Mouse (Mus musculus) hindbrain, embryonic 15.5 days (tissue): Measurements from ENCODE around the gene Acadvl. TPM values are rescaled to one million over a fixed set of nuclear protein-coding genes. Genes with fewer than 3 reads are reported as not detected.

Source experiments
- ATAC-seq: fragments of 200-750 bp; cut with Nextera tagmentation; 2 replicates; pipeline ENCODE4 v1.8.0; 2017; ENCODE audit warnings: low read depth, moderate number of reproducible peaks, moderate TSS enrichment; ENCODE audit not compliant: low FRiP score
- H3K27ac ChIP-seq: fragments of 300-500 bp; sonication (generic); replicated peaks from 2 replicates; pipeline ENCODE4 v1.5.1; 2015; ENCODE audit warnings: mild to moderate bottlenecking, inconsistent platforms
- H3K27me3 ChIP-seq: fragments of 300-500 bp; sonication (generic); 2 replicates; pipeline ENCODE4 v1.6.1; 2015; ENCODE audit warnings: control low read depth, inconsistent platforms
- H3K36me3 ChIP-seq: fragments of 300-500 bp; sonication (generic); 2 replicates; pipeline ENCODE4 v1.6.1; 2015; ENCODE audit warnings: control low read depth, inconsistent platforms
- H3K4me1 ChIP-seq: fragments of 300-500 bp; sonication (generic); replicated peaks from 2 replicates; pipeline ENCODE4 v1.6.1; 2015; ENCODE audit warnings: control low read depth, inconsistent platforms
- H3K4me2 ChIP-seq: fragments of 300-500 bp; sonication (generic); 2 replicates; pipeline ENCODE4 v1.6.1; 2015; ENCODE audit warnings: moderate library complexity, mild to moderate bottlenecking, inconsistent platforms
- H3K4me3 ChIP-seq: fragments of 300-500 bp; sonication (generic); 2 replicates; pipeline ENCODE4 v1.5.1; 2015; ENCODE audit warnings: mild to moderate bottlenecking, inconsistent platforms
- H3K9ac ChIP-seq: fragments of 300-500 bp; sonication (generic); 2 replicates; pipeline ENCODE4 v1.6.1; 2015; ENCODE audit warnings: inconsistent platforms
- H3K9me3 ChIP-seq: fragments of 300-500 bp; sonication (generic); 2 replicates; pipeline ENCODE4 v1.6.1; 2016; ENCODE audit warnings: control low read depth, inconsistent platforms
- WGBS: fragments of 180-500 bp; shearing (Covaris S2); methylation state at CpG from one replicate; pipeline ENCODE4 v1.1.7; 2015; 5-methylcytosine and 5-hydroxymethylcytosine counted together
- polyA plus RNA-seq: library from polyadenylated mRNA; unstranded; fragments of >200 nt; fragmentation: Nextera tagmentation; extraction: Ambion mirVana; gene quantifications from 2 replicates; pipeline ENCODE4 v1.2.1, GENCODE M21; 2015

Acadvl gene
- polyA plus RNA-seq, 1 experiment from 2014 or later, result 58.0 TPM

DNA sequence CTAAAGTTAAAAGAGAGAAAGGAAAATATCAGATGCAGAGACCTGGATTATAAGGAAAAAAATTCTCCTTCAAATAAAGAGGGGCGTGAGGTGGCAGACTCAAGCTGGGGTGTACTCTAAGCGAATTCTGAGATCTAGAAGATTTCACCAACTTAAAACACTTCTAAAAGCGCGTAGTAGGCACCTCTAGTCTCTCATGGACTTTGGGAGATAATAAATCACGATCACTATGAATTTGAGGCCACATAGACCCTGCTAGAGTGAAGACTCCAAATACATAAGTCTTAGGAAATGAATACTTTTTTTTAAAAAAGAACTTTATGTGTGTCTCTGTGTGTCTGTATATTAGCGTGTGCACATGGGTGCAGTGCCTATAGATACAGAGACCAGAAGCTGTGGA lies 466 bp upstream of the Acadvl start:
- no peak for ATAC-seq
- Histone ChIP-seq H3K36me3 (peaks cover 25% of the 10 kb centered on the region), H3K4me1 (peaks cover 50% of the 10 kb centered on the region), H3K27ac (no peak overlapping the region), H3K4me2 (peak overlapping the region; percentile 74), H3K4me3 (peak overlapping the region; percentile 61), H3K9me3 (no peaks in the 10 kb centered on the region), H3K27me3 (no peaks in the 10 kb centered on the region), H3K9ac (no peak overlapping the region; the same call in 1 of the 2 replicates)
- 69% methylated on average over 6 of the region's 6 CpGs for WGBS

DNA sequence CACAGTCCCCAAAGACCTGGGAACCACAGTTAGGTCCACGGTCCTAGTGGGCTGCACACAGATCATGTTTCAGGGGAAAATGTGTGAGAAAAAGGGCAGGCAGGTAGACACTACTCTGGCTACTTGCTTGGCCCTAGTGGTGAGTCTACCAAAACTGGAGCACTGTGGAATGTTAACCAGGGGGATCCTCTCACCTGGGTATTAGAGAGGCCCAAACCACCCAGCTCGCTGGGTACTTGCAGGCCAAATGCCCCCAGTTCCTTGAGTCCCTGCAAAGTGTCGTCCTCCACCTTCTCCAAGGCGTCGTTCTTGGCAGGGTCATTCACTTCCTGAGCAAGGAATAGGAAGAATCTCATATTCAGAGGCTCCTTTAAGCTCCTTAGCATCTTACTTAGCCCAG lies 1.2 kb downstream of the Acadvl start:
- H3K9me3 ChIP-seq, result no peaks in the 10 kb centered on the region
- ATAC-seq, result no peak
- no peak overlapping the region for H3K9ac ChIP-seq
- 72% methylated on average over 5 of the region's 5 CpGs for WGBS
- H3K27ac ChIP-seq, result no peak overlapping the region
- H3K4me2 ChIP-seq, result peak overlapping the region; percentile 74
- H3K36me3 ChIP-seq, result peaks cover 40% of the 10 kb centered on the region
- H3K4me3 ChIP-seq, result no peak overlapping the region
- H3K27me3 ChIP-seq, result no peaks in the 10 kb centered on the region
- H3K4me1 ChIP-seq, result peaks cover 34% of the 10 kb centered on the region

DNA sequence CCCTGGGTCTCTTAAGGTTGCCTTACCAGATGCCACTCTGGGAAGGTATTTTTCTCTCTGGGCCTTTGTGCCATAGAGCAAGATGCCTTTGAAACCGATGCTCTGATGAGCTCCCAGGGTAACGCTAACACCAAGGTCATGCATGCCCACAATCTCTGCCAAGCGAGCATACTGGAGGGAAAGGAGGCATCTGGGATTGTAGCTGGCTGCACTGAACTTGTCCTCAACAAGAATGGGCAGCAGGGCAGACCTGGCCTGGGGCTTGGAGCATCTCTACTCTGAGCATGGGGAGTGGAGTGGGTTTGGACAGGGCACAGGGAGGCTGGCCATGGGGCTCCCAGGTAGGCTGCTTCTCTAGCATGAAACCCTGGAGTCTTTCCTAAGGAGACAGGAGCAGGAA lies 1.8 kb downstream of the Acadvl start:
- WGBS, result 75% methylated on average over 3 of the region's 3 CpGs
- no peaks in the 10 kb centered on the region for H3K9me3 ChIP-seq
- no peak overlapping the region for H3K9ac ChIP-seq
- no peaks in the 10 kb centered on the region for H3K27me3 ChIP-seq
- no peak for ATAC-seq
- H3K4me1 ChIP-seq, result peaks cover 30% of the 10 kb centered on the region
- no peak overlapping the region for H3K4me2 ChIP-seq
- no peak overlapping the region for H3K27ac ChIP-seq
- no peak overlapping the region for H3K4me3 ChIP-seq
- H3K36me3 ChIP-seq, result peaks cover 45% of the 10 kb centered on the region

DNA sequence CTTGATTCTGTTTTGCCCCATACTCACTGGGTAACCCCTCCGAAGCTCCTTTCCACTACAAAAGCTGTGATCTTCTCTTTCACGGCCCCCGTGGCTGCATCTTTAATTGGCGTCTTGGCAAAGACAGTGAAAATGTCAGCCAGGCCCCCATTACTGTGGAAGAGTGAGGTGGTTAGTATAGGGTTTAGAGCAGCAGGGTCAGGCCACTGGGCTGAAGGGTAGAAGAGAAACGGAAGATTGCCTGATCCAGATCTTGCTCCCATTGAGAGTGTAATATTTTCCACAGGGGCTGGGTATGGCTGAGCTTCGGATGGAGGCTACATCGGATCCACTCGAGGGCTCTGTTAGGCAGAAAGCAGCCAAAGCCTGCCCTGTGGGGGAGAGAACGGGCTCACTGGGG lies 2.3 kb downstream of the Acadvl start:
- Histone ChIP-seq H3K27me3 (no peaks in the 10 kb centered on the region), H3K9me3 (no peaks in the 10 kb centered on the region), H3K9ac (no peak overlapping the region), H3K4me2 (no peak overlapping the region), H3K27ac (no peak overlapping the region), H3K4me3 (no peak overlapping the region), H3K4me1 (peaks cover 28% of the 10 kb centered on the region), H3K36me3 (peaks cover 50% of the 10 kb centered on the region)
- ATAC-seq, result no peak
- WGBS, result 86% methylated on average over 9 of the region's 9 CpGs

DNA sequence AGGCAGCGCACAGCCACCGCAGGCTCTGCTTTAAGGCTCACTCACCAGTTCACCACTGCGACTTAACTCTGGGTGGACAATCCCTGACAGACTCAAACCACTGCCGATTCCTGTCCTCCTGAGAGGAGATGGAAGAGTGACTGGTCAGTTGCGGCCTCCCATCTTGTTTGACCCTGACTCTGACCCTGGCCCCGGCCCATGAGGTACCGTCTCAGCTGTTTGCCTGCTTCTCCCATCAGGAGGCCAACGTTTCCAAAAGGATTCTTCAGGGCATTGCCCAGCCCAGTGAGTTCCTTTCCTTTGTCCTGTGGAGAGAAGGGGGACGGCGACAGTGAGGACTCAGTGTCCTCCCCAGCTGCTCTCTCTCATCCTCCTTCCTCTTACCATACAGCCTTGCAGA lies 4.2 kb downstream of the Acadvl start:
- no peak for ATAC-seq
- WGBS, result 77% methylated on average over 10 of the region's 10 CpGs
- Histone ChIP-seq H3K4me3 (no peak overlapping the region), H3K36me3 (peaks cover 69% of the 10 kb centered on the region), H3K9ac (no peak overlapping the region), H3K9me3 (no peaks in the 10 kb centered on the region), H3K27me3 (no peaks in the 10 kb centered on the region), H3K4me2 (no peak overlapping the region), H3K4me1 (peaks cover 17% of the 10 kb centered on the region), H3K27ac (no peak overlapping the region)

DNA sequence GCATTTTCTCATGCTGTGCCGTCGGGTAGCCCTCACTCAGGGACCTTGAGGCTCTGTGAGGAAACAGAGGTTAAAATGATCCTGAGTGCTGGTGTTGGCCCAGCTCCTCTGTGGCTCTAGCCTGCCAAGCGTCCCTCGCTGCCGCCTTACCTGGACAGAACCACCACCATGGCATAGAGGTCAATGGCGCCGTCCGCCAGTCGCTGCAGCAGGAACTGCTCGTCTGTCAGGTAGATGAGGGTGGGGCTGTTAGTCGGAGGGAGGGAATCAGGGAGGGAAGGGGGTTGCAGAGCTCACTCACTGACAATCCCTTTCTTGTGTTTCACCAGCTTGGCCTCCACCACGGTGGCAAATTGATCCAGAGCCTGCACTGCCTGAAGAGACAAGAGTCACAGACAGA lies 4.7 kb downstream of the Acadvl start:
- H3K9me3 ChIP-seq, result no peaks in the 10 kb centered on the region
- H3K27me3 ChIP-seq, result no peaks in the 10 kb centered on the region
- ATAC-seq, result no peak
- WGBS, result 89% methylated on average over 12 of the region's 12 CpGs
- no peak overlapping the region for H3K4me2 ChIP-seq
- no peak overlapping the region for H3K9ac ChIP-seq
- H3K4me1 ChIP-seq, result peaks cover 16% of the 10 kb centered on the region
- no peak overlapping the region for H3K27ac ChIP-seq
- H3K4me3 ChIP-seq, result no peak overlapping the region
- peaks cover 71% of the 10 kb centered on the region for H3K36me3 ChIP-seq

DNA sequence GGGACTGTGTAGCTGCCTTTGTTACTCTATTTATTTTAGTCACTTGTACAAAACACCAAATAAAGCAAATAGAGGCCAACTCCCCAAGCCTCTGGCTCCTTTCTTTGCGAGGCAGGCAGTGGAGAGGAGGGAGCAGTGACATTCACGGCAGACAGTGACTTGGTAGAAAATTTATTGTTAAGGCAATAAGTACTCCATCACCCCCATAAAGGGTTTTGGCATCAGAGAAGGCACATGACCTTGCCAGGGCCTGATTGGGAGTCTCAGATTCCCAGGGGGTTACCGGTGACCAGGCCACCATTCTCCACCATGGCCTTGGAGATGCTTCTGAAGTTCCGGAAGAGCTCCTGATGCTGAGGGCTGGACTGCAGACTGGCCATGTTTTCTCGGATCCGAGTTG lies 5.2 kb downstream of the Acadvl start:
- no peak overlapping the region for H3K9ac ChIP-seq
- no peaks in the 10 kb centered on the region for H3K27me3 ChIP-seq
- H3K4me2 ChIP-seq, result no peak overlapping the region
- no peak overlapping the region for H3K4me3 ChIP-seq
- 85% methylated on average over 6 of the region's 6 CpGs for WGBS
- H3K4me1 ChIP-seq, result peaks cover 13% of the 10 kb centered on the region
- ATAC-seq, result no peak
- H3K36me3 ChIP-seq, result peaks cover 75% of the 10 kb centered on the region
- H3K27ac ChIP-seq, result no peak overlapping the region
- H3K9me3 ChIP-seq, result no peaks in the 10 kb centered on the region

DNA sequence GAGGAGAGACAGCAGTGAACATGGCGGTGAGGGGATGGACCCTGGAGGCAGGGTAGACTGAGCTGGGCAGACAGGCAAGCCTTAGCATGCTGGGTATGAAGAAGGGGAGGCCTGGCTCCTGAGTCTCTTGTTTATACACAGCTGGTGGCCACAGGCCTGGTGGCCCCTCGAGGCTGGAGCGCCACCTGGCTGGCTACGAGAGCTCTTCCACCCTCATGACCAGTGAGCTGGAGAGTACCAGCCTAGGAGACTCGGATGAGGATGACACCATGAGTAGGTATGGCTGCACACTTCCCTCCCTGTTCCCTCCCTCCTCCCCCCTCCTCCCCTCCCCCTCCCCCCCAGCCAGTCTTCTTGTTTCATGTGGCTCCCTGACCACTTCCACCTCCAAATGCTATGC lies 9.7 kb downstream of the Acadvl start:
- H3K9ac ChIP-seq, result no peak overlapping the region
- H3K4me1 ChIP-seq, result peaks cover 33% of the 10 kb centered on the region
- no peak overlapping the region for H3K4me3 ChIP-seq
- no peak overlapping the region for H3K4me2 ChIP-seq
- no peaks in the 10 kb centered on the region for H3K27me3 ChIP-seq
- peaks cover 50% of the 10 kb centered on the region for H3K36me3 ChIP-seq
- 51% methylated on average over 5 of the region's 5 CpGs for WGBS
- H3K27ac ChIP-seq, result no peak overlapping the region
- H3K9me3 ChIP-seq, result no peaks in the 10 kb centered on the region
- no peak for ATAC-seq

DNA sequence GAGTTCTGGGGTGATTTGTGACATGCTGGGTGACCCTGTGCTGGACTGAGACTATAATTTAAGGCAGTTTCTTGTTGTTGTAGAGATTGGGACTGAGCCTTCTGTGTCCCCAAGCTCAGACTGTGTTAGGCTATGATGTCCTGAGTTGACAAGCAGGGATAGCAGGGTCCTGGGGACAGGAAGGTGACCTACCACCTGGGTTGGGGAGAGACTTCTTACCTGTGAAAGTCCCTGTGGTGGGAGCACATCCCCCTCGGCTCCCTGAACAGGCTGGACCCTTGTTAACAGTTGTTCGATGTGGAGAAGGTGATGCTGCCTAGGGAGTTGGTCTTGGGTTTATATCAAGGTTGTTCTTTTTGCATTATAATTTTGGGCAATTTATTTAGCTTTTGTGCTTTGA lies 12.7 kb downstream of the Acadvl start:
- Histone ChIP-seq H3K27ac (no peak overlapping the region), H3K4me2 (peak overlapping the region; percentile 86), H3K9ac (peak overlapping the region; percentile 13; the same call in 1 of the 2 replicates), H3K27me3 (no peaks in the 10 kb centered on the region), H3K4me1 (peaks cover 53% of the 10 kb centered on the region), H3K9me3 (no peaks in the 10 kb centered on the region), H3K4me3 (peak overlapping the region; percentile 75), H3K36me3 (peaks cover 43% of the 10 kb centered on the region)
- ATAC-seq, result no peak
- WGBS, result 94% methylated on average over 2 of the region's 2 CpGs

DNA sequence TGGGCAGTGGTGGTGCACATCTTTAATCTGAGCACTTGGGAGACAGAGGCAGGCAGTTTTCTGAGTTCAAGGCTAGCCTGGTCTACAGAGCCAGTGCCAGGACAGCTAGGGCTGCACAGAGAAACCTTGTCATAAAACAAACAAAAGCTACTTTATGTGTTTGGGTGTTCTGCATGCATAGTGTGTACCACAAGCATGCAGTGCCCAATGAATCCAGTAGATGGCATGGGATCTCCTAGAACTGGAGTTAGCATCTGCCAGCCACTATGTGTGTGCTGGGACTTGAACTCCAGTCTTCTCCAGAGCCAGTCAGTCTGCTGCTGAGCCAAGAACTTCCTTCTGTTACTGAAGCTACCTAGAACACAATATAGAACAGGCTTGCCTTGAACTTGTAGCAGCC lies 13.3 kb downstream of the Acadvl start:
- no peaks in the 10 kb centered on the region for H3K27me3 ChIP-seq
- 0 out of 2 replicates have a peak overlapping the region, but pooled peaks have one; percentile 98 for H3K27ac ChIP-seq
- peak overlapping the region; percentile 86 for H3K4me2 ChIP-seq
- no peak for ATAC-seq
- peak overlapping the region; percentile 74 for H3K9ac ChIP-seq
- H3K4me1 ChIP-seq, result peaks cover 57% of the 10 kb centered on the region
- peaks cover 37% of the 10 kb centered on the region for H3K36me3 ChIP-seq
- H3K9me3 ChIP-seq, result no peaks in the 10 kb centered on the region
- H3K4me3 ChIP-seq, result peak overlapping the region; percentile 75

DNA sequence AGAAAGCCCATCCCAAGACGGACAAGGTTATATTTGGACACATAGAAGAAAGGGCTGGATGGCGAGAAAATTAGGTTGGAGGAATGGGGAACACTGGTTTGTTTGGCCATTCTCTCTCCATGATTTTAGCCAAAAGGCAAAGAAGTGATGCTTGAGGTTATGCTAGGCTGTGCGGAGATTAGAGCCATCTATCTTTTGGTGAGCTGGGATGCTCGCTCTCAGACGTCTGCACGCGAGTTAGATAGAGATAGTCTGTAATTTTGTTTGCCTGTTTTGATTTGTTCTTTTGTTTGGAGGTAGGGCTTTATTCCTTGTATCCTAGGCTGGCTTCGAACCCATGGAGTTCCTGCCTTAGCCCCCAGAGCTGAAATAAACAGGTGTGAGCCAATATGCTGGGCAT lies 14.1 kb downstream of the Acadvl start:
- H3K27ac ChIP-seq, result peak overlapping the region; percentile 98
- no peak for ATAC-seq
- H3K27me3 ChIP-seq, result no peaks in the 10 kb centered on the region
- peak overlapping the region; percentile 86 for H3K4me2 ChIP-seq
- H3K9ac ChIP-seq, result peak overlapping the region; percentile 74
- no peaks in the 10 kb centered on the region for H3K9me3 ChIP-seq
- H3K36me3 ChIP-seq, result peaks cover 30% of the 10 kb centered on the region
- peak overlapping the region; percentile 75 for H3K4me3 ChIP-seq
- H3K4me1 ChIP-seq, result peaks cover 57% of the 10 kb centered on the region
- WGBS, result 8% methylated on average over 8 of the region's 8 CpGs

DNA sequence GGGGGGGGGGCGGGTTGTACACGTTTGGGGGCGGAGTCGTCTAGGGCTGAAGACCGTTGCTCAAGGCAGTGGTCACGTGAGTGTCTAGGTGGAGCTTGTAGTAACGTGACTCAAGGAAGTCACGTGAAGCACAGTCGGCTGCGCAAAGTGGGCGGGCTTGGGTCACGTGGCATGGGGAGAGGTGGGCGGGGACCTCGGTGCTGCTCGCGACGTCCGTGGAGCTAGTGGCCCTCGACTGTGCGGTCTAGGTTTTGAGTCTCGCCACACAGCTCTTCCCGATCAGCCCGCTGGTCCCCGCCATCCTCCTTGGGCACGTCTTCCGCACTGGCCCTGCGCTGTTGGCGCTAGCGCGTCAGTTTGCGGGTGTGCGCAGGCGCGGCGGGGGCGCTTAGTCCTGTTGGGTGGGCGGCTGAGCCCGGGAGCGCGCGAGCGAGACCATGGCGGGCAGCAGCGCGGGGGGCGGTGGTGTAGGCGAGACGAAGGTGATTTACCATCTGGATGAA lies 14.8 kb downstream of the Acadvl start, which contains the start of gene Dvl2:
Dvl2 (plus strand) TSS at position 200 of the 503 bp plus-strand sequence.
- ATAC-seq, result peak; percentile 76

DNA sequence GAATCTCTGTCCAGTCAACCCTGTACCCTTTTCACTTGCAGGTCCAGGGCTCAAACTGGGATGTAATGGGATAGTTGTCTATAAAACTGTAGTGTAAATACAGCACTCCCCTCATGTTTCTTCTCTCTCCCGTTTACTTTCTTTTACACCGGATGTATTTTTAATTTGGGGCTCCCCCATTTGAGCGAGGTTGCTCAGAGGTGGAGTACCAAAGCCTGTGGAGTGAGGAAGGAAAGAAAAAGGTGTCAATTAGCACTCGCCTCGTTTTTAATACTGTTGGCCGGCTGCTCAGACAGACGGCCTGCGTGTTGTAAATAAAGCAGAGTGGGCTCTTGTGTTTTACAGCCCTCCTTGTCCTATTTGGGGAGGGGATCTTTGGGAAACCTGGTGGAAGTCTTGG lies 15.5 kb downstream of the Acadvl start:
- 88% methylated on average over 8 of the region's 8 CpGs for WGBS
- H3K36me3 ChIP-seq, result peaks cover 21% of the 10 kb centered on the region
- H3K9me3 ChIP-seq, result no peaks in the 10 kb centered on the region
- H3K27ac ChIP-seq, result peak overlapping the region; percentile 98
- no peaks in the 10 kb centered on the region for H3K27me3 ChIP-seq
- H3K4me1 ChIP-seq, result peaks cover 59% of the 10 kb centered on the region
- H3K4me2 ChIP-seq, result peak overlapping the region; percentile 86
- no peak for ATAC-seq
- H3K9ac ChIP-seq, result no peak overlapping the region
- H3K4me3 ChIP-seq, result no peak overlapping the region

More for the DNA sequence above, 14.8 kb downstream of the Acadvl start, which contains the start of gene Dvl2:
- Histone ChIP-seq H3K4me2 (peak within 1 kb of the TSS; percentile 86), H3K9ac (peak within 1 kb of the TSS; percentile 74), H3K27me3 (no peaks in the 10 kb centered on the region), H3K4me1 (peaks cover 57% of the 10 kb centered on the region), H3K4me3 (peak within 1 kb of the TSS; percentile 75), H3K9me3 (no peaks in the 10 kb centered on the region), H3K36me3 (peaks cover 26% of the 10 kb centered on the region), H3K27ac (peak within 1 kb of the TSS; percentile 98)
- under 1% methylated on average over 47 of the region's 48 CpGs for WGBS
